Mouse (Mus musculus): ENCODE measurements around the gene Taldo1. TPM values are rescaled to one million over a fixed set of nuclear protein-coding genes. Genes with fewer than 3 reads are reported as not detected.

Taldo1 gene
- 210 and 316 TPM in 2 replicates for polyA plus RNA-seq (2015; fragmentation: Nextera tagmentation; extraction: Ambion mirVana)

DNA sequence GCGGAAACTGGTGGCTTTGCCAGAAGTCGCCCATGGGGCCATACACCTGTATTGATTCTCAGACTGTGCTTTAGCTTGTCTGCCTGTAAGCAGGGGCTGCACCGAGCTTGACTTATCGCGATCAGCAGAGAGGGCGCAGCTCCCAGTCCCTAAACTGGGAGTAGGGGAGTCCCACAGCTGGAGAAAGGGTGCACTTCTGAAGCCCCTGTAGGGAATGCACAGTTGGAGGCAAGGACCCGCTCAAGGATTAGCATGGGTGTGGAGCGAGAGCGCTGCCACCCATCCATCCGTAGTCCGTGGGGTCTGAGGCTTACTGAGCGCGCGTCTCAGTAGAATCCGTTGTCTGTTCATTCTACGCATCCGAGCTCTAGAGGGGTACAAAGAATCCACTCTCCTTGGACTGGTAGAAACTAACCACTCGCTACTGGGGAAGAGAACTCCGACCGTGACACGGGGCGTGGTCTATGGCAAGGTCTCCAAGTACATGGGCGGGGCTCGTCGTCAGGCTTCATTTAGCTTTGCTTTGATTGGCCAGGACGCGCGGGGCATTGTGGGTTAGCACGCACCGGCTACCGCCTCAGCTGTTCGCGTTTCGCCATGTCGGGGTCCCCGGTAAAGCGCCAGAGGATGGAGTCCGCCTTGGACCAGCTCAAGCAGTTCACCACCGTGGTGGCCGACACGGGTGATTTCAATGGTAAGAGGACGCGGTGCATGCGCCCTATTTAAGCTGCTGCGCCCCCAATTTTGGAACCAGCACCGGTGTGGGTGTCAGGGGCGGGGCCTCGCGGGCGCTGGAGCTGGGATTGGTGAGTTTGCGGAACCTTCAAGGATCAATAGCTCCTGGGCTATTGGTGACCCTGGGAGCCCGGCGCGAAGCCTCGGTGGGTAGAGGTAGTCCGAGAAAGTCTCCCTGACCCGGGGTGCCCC lies at the start of gene Taldo1:
Gene Taldo1 (plus strand): TSS at position 575 of the 927 bp plus-strand sequence.

GRCm38 (mm10) chr7:141413809-141414584 lies 22.0 kb downstream of the Taldo1 start, which contains the start of gene Gatd1:
Gene Gatd1, minus strand, starts transcription at chr7:141414136.

DNA sequence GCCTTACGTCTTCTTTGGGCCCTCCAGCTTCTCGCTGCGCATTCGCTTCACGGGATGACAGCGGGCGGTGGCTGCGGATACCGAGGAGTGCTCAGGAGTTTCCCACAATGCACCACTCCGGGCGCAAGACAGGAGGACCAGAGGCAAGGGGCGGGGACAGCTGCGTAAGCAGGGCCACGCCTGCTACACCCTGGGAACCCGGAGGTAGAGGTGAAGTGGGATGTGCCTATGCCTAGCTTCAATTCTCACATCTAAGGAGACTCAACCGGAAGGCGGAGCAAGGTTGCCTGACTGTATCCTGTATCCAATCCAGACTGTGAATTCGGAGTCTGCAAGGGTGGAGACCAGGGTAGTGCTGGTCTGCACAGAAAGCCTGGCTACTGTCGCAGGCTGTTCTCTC lies 37.3 kb downstream of the Taldo1 start, which contains the start of gene Cend1:
Gene Cend1 (minus strand): TSS at position 182 of the 400 bp plus-strand sequence.

GRCm38 (mm10) chr7:141437178-141438120 lies 45.5 kb downstream of the Taldo1 start, which contains the start of gene Slc25a22:
Gene Slc25a22, minus strand, starts transcription at chr7:141437892.

GRCm38 (mm10) chr7:141443828-141444237 lies 51.8 kb downstream of the Taldo1 start, which contains the start of gene Pidd1:
Gene Pidd1, minus strand, starts transcription at chr7:141444025.

DNA sequence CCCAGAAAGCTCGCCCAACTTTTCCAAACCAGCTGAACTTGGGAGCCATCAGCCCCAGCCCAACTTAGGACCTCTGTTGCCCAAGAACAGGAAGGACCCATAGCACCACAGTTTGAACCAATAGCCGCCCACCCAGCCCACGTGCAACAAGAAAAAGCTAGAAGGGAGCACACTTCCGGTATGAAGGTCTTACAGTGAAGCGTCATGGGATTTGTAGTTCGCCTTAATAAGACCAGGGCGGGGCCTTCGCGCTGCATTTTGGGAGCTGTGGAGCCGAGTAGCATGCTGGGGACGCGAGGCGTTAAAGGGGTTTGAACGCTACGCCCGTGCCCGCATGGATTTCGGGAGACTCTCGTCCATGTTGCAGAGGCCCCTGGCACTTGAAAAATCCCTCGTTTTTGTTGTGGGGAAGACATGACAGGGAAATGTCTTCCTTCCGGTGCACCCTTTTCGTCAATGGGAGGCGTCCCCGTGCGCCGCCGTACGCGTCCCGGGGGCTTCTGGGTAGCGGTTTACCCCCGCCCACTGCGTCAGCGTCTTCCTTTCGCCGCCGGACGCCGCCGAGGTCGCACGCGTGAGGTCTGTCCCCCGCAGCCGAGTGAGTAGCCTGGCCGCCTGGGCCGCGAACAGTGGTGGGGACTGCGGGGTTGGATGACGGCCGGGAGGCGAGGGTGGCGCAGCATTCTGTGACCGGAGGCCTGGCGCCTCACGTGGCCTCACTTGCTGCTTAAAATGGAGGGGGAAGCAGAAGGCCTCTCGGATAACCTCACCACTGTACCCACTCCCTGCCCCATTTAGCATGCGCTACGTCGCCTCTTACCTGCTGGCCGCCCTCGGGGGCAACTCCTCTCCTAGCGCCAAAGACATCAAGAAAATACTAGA lies 55.4 kb downstream of the Taldo1 start, which contains the start of gene Rplp2:
Gene Rplp2 (plus strand): TSS at position 261 of the 882 bp plus-strand sequence.

Other genes with a start within 250 kb of the Taldo1 start
- 80.7 and 92.6 TPM in 2 replicates for gene Rnh1, start 219.3 kb upstream of the Taldo1 start, polyA plus RNA-seq (2015; fragmentation: Nextera tagmentation; extraction: Ambion mirVana)
- gene Hras, start 198.2 kb upstream of the Taldo1 start, polyA plus RNA-seq (2015; fragmentation: Nextera tagmentation; extraction: Ambion mirVana), result 168 and 179 TPM in 2 replicates
- gene Lrrc56, start 198.0 kb upstream of the Taldo1 start, polyA plus RNA-seq (2015; fragmentation: Nextera tagmentation; extraction: Ambion mirVana), result 2.4 and 3.6 TPM in 2 replicates
- gene Lmntd2, start 178.1 kb upstream of the Taldo1 start, polyA plus RNA-seq (2015; fragmentation: Nextera tagmentation; extraction: Ambion mirVana), result 0.18 TPM in 1 of 2 replicates, not detected in the other
- 26.0 and 26.8 TPM in 2 replicates for gene Rassf7, start 176.3 kb upstream of the Taldo1 start, polyA plus RNA-seq (2015; fragmentation: Nextera tagmentation; extraction: Ambion mirVana)
- gene Phrf1, start 163.4 kb upstream of the Taldo1 start, polyA plus RNA-seq (2015; fragmentation: Nextera tagmentation; extraction: Ambion mirVana), result 18.7 and 20.2 TPM in 2 replicates
- 7.6 and 9.4 TPM in 2 replicates for gene Irf7, start 125.7 kb upstream of the Taldo1 start, polyA plus RNA-seq (2015; fragmentation: Nextera tagmentation; extraction: Ambion mirVana)
- gene Cdhr5, start 115.4 kb upstream of the Taldo1 start, polyA plus RNA-seq (2015; fragmentation: Nextera tagmentation; extraction: Ambion mirVana), result 1.9 and 2.4 TPM in 2 replicates
- 7.2 and 11.2 TPM in 2 replicates for gene Sct, start 113.1 kb upstream of the Taldo1 start, polyA plus RNA-seq (2015; fragmentation: Nextera tagmentation; extraction: Ambion mirVana)
- 0.23 and 0.56 TPM in 2 replicates for gene Drd4, start 100.2 kb upstream of the Taldo1 start, polyA plus RNA-seq (2015; fragmentation: Nextera tagmentation; extraction: Ambion mirVana)
- gene Deaf1, start 64.5 kb upstream of the Taldo1 start, polyA plus RNA-seq (2015; fragmentation: Nextera tagmentation; extraction: Ambion mirVana), result 30.0 and 33.3 TPM in 2 replicates
- 21.3 and 21.5 TPM in 2 replicates for gene Tmem80, start 64.5 kb upstream of the Taldo1 start, polyA plus RNA-seq (2015; fragmentation: Nextera tagmentation; extraction: Ambion mirVana)
- gene Eps8l2, start 53.3 kb upstream of the Taldo1 start, polyA plus RNA-seq (2015; fragmentation: Nextera tagmentation; extraction: Ambion mirVana), result 2.2 and 2.4 TPM in 2 replicates
- 25.7 and 27.1 TPM in 2 replicates for gene Gatd1, start 21.9 kb downstream of the Taldo1 start, polyA plus RNA-seq (2015; fragmentation: Nextera tagmentation; extraction: Ambion mirVana)
- gene Cend1, start 37.3 kb downstream of the Taldo1 start, polyA plus RNA-seq (2015; fragmentation: Nextera tagmentation; extraction: Ambion mirVana), result 0.40 and 0.59 TPM in 2 replicates
- 15.8 and 17.3 TPM in 2 replicates for gene Slc25a22, start 45.7 kb downstream of the Taldo1 start, polyA plus RNA-seq (2015; fragmentation: Nextera tagmentation; extraction: Ambion mirVana)
- 1.2 and 1.8 TPM in 2 replicates for gene Pidd1, start 51.8 kb downstream of the Taldo1 start, polyA plus RNA-seq (2015; fragmentation: Nextera tagmentation; extraction: Ambion mirVana)
- 941 and 958 TPM in 2 replicates for gene Rplp2, start 55.2 kb downstream of the Taldo1 start, polyA plus RNA-seq (2015; fragmentation: Nextera tagmentation; extraction: Ambion mirVana)
- gene Pnpla2, start 63.0 kb downstream of the Taldo1 start, polyA plus RNA-seq (2015; fragmentation: Nextera tagmentation; extraction: Ambion mirVana), result 249 and 404 TPM in 2 replicates
- gene Cracr2b, start 68.9 kb downstream of the Taldo1 start, polyA plus RNA-seq (2015; fragmentation: Nextera tagmentation; extraction: Ambion mirVana), result 13.8 and 15.2 TPM in 2 replicates
- gene Cd151, start 75.2 kb downstream of the Taldo1 start, polyA plus RNA-seq (2015; fragmentation: Nextera tagmentation; extraction: Ambion mirVana), result 18.0 and 21.8 TPM in 2 replicates
- 45.8 and 47.8 TPM in 2 replicates for gene Polr2l, start 82.9 kb downstream of the Taldo1 start, polyA plus RNA-seq (2015; fragmentation: Nextera tagmentation; extraction: Ambion mirVana)
- gene Tspan4, start 83.0 kb downstream of the Taldo1 start, polyA plus RNA-seq (2015; fragmentation: Nextera tagmentation; extraction: Ambion mirVana), result 43.1 and 47.4 TPM in 2 replicates
- 18.9 and 22.1 TPM in 2 replicates for gene Chid1, start 147.7 kb downstream of the Taldo1 start, polyA plus RNA-seq (2015; fragmentation: Nextera tagmentation; extraction: Ambion mirVana)
- 34.8 and 39.4 TPM in 2 replicates for gene Ap2a2, start 170.0 kb downstream of the Taldo1 start, polyA plus RNA-seq (2015; fragmentation: Nextera tagmentation; extraction: Ambion mirVana)